Mouse (Mus musculus) erythroblast, embryonic 14.5 days (primary cell): ENCODE measurements around the gene Hoga1.

Experiments used
- GATA1 ChIP-seq: IDR thresholded peaks from 2 replicates; pipeline ENCODE4 v1.6.1; 2012; ENCODE audit warnings: low read length, inconsistent platforms, mixed read lengths
- TAL1 ChIP-seq: IDR thresholded peaks from 3 replicates; pipeline ENCODE4 v1.6.1; 2012; ENCODE audit warnings: low read length, inconsistent platforms, mixed read lengths

- no peak for TF ChIP-seq TAL1
- TF ChIP-seq GATA1, result no peak
Observed at GRCm38 (mm10) chr19:42001253-42001980, 44.0 kb upstream of the Hoga1 start.
